Mouse (Mus musculus) heart, postnatal 0 days (tissue): ENCODE measurements around the gene Crygb. TPM values are rescaled to one million over a fixed set of nuclear protein-coding genes. Genes with fewer than 3 reads are reported as not detected.

Experiments used
- ATAC-seq: fragments of 200-750 bp; cut with Nextera tagmentation; 2 replicates; pipeline ENCODE4 v1.8.0; 2017; ENCODE audit warnings: low read depth, moderate number of reproducible peaks, moderate library complexity; ENCODE audit not compliant: insufficient read depth
- DNase-seq: peaks from one replicate; pipeline ENCODE4 v3.0.0-alpha.2; 2016; ENCODE audit warnings: low spot score
- H3K27ac ChIP-seq: fragments of 300-500 bp; sonication (generic); 2 replicates; pipeline ENCODE4 v1.5.1; 2014; ENCODE audit warnings: low read depth, mild to moderate bottlenecking
- H3K27me3 ChIP-seq: fragments of 300-500 bp; sonication (generic); 2 replicates; pipeline ENCODE4 v1.6.1; 2014; ENCODE audit warnings: low read length, mixed read lengths; ENCODE audit not compliant: control insufficient read depth, insufficient read depth
- H3K36me3 ChIP-seq: fragments of 300-500 bp; sonication (generic); replicated peaks from 2 replicates; pipeline ENCODE4 v1.6.1; 2014; ENCODE audit warnings: low read length, mixed read lengths; ENCODE audit not compliant: control insufficient read depth, insufficient read depth
- H3K4me1 ChIP-seq: fragments of 300-500 bp; sonication (generic); 2 replicates; pipeline ENCODE4 v1.6.1; 2014; ENCODE audit warnings: antibody characterized with exemption; ENCODE audit not compliant: control insufficient read depth, insufficient read depth
- H3K4me2 ChIP-seq: fragments of 300-500 bp; sonication (generic); 2 replicates; pipeline ENCODE4 v1.6.1; 2014; ENCODE audit warnings: low read depth, mild to moderate bottlenecking, low read length, moderate library complexity
- H3K4me3 ChIP-seq: fragments of 300-500 bp; sonication (generic); 2 replicates; pipeline ENCODE4 v1.5.1; 2014; ENCODE audit warnings: low read depth, low read length
- H3K9ac ChIP-seq: fragments of 300-500 bp; sonication (generic); replicated peaks from 2 replicates; pipeline ENCODE4 v1.6.1; 2014; ENCODE audit warnings: low read depth, low read length, mixed read lengths
- H3K9me3 ChIP-seq: fragments of 300-500 bp; sonication (generic); replicated peaks from 2 replicates; pipeline ENCODE4 v1.6.1; 2016; ENCODE audit warnings: low read length; ENCODE audit not compliant: control insufficient read depth
- CTCF ChIP-seq: IDR thresholded peaks from 2 replicates; pipeline ENCODE4 v1.5.1; 2016; ENCODE audit warnings: antibody characterized with exemption, control low read depth, low read depth
- EP300 ChIP-seq: IDR thresholded peaks from 2 replicates; pipeline ENCODE4 v1.6.1; 2016; ENCODE audit warnings: antibody characterized with exemption, low read depth
- WGBS: fragments of 180-500 bp; shearing (Covaris S2); extraction: QIAGEN DNeasy Blood & Tissue Kit; methylation state at CpG from one replicate; pipeline ENCODE4 v1.1.7; 2014; 5-methylcytosine and 5-hydroxymethylcytosine counted together
- polyA plus RNA-seq: library from polyadenylated mRNA; unstranded; fragments of >200 nt; fragmentation: Nextera tagmentation; extraction: Ambion mirVana; gene quantifications from 2 replicates; pipeline ENCODE4 v1.2.1, GENCODE M21; 2015
- total RNA-seq: library from RNA; depleted of rRNA; stranded (reverse); fragments of >200 nt; gene quantifications from 2 replicates; pipeline ENCODE4 v1.2.3, GENCODE M21; 2014; ENCODE audit warnings: low replicate concordance

Gene Crygb
- total and polyA plus RNA-seq, 2 experiments from 2014 or later: 0.31 TPM; not detected in 1

GRCm38 (mm10) chr1:65043433-65043832 is 38.7 kb downstream of the Crygb start:
- no peak for TF ChIP-seq CTCF
- TF ChIP-seq EP300: no peak
- ATAC-seq: no peak
- Histone ChIP-seq H3K4me3 (no peak overlapping the region), H3K27ac (no peak overlapping the region), H3K9me3 (no peaks in the 10 kb centered on the region), H3K27me3 (no peaks in the 10 kb centered on the region), H3K36me3 (no peaks in the 10 kb centered on the region), H3K9ac (no peak overlapping the region), H3K4me2 (no peak overlapping the region), H3K4me1 (no peaks in the 10 kb centered on the region)
- WGBS: 88% methylated on average over 2 of the region's 2 CpGs
- no peak for DNase-seq

DNA sequence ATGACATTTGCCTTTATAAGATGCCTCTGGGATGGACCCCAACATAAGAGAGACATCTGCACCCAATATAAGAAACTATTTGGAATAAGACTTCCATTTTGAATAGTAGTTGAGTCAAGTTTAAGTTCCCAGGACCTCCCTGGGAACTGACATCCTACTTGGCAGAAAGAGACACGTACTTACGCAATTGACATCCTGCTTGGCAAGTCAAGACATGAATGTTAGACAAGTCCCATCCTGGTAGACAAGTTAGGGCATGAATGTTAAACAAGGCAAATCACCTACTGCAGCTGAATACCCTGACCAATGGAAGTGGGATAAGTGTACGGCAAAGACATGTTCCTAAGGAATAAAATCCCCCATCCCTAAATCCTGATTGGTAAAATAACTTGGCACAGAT is 40.3 kb downstream of the Crygb start:
- no peaks in the 10 kb centered on the region for H3K27me3 ChIP-seq
- no peak overlapping the region for H3K4me3 ChIP-seq
- H3K27ac ChIP-seq: no peak overlapping the region
- H3K4me1 ChIP-seq: no peaks in the 10 kb centered on the region
- 93% methylated on average over 3 of the region's 3 CpGs for WGBS
- H3K4me2 ChIP-seq: no peak overlapping the region
- DNase-seq (no peak), ATAC-seq (no peak)
- TF ChIP-seq CTCF (no peak), EP300 (no peak)
- H3K9me3 ChIP-seq: 0 out of 2 replicates have a peak, but pooled peaks cover 3% of the 10 kb centered on the region
- no peaks in the 10 kb centered on the region for H3K36me3 ChIP-seq
- H3K9ac ChIP-seq: no peak overlapping the region

- no peak overlapping the region for H3K27ac ChIP-seq
- H3K4me2 ChIP-seq: no peak overlapping the region
- TF ChIP-seq EP300: no peak
- TF ChIP-seq CTCF: no peak
- ATAC-seq: no peak
- H3K4me3 ChIP-seq: no peak overlapping the region
- WGBS: 59% methylated on average over 6 of the region's 6 CpGs
- H3K36me3 ChIP-seq: no peaks in the 10 kb centered on the region
- H3K9ac ChIP-seq: no peak overlapping the region
- H3K27me3 ChIP-seq: no peaks in the 10 kb centered on the region
- H3K9me3 ChIP-seq: 0 out of 2 replicates have a peak, but pooled peaks cover 3% of the 10 kb centered on the region
- DNase-seq: no peak
- no peaks in the 10 kb centered on the region for H3K4me1 ChIP-seq
These were observed 41.3 kb downstream of the Crygb start for GRCm38 (mm10) chr1:65040806-65041205.

- Histone ChIP-seq H3K27ac (no peak overlapping the region), H3K4me1 (no peaks in the 10 kb centered on the region), H3K9ac (no peak overlapping the region), H3K27me3 (no peaks in the 10 kb centered on the region), H3K4me2 (no peak overlapping the region), H3K4me3 (no peak overlapping the region), H3K36me3 (no peaks in the 10 kb centered on the region), H3K9me3 (0 out of 2 replicates have a peak, but pooled peaks cover 3% of the 10 kb centered on the region)
- no peak for ATAC-seq
- TF ChIP-seq EP300: no peak
- TF ChIP-seq CTCF: no peak
- WGBS: 64% methylated on average over 3 of the region's 3 CpGs
- DNase-seq: no peak
These were observed 42.4 kb downstream of the Crygb start for GRCm38 (mm10) chr1:65039679-65040078.

DNA sequence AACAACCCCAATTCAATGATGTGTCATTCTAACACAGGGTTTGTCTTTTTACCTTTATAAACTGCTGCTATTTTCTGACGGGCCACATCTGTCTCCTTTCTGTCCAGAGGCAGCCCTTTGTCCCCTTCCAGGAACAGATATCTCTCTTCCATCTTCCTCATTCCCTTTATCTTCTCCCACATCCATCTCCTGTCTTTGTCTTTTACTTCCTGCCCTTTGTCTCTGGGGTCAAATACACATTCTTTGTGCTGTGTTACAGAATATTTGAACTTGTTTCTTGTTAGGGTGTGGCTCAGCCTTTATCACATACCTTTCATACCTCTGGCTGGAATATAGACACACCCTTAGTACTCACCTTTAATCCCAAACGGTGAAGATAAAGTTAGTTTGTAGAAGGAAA is 44.5 kb downstream of the Crygb start:
- H3K27me3 ChIP-seq: no peaks in the 10 kb centered on the region
- 0 out of 2 replicates have a peak, but pooled peaks cover 3% of the 10 kb centered on the region for H3K9me3 ChIP-seq
- H3K27ac ChIP-seq: no peak overlapping the region
- no peaks in the 10 kb centered on the region for H3K4me1 ChIP-seq
- no peaks in the 10 kb centered on the region for H3K36me3 ChIP-seq
- 47% methylated on average over 2 of the region's 2 CpGs for WGBS
- H3K9ac ChIP-seq: no peak overlapping the region
- no peak for TF ChIP-seq CTCF
- TF ChIP-seq EP300: no peak
- DNase-seq (no peak), ATAC-seq (no peak)
- no peak overlapping the region for H3K4me3 ChIP-seq
- no peak overlapping the region for H3K4me2 ChIP-seq

GRCm38 (mm10) chr1:65035513-65035912 is 46.6 kb downstream of the Crygb start:
- DNase-seq: no peak
- H3K27ac ChIP-seq: no peak overlapping the region
- no peak overlapping the region for H3K9ac ChIP-seq
- WGBS: 41% methylated on average over 3 of the region's 3 CpGs
- no peak for ATAC-seq
- no peaks in the 10 kb centered on the region for H3K36me3 ChIP-seq
- TF ChIP-seq EP300 (no peak), CTCF (no peak)
- H3K4me3 ChIP-seq: no peak overlapping the region
- no peak overlapping the region for H3K4me2 ChIP-seq
- no peaks in the 10 kb centered on the region for H3K4me1 ChIP-seq
- H3K27me3 ChIP-seq: no peaks in the 10 kb centered on the region
- H3K9me3 ChIP-seq: 0 out of 2 replicates have a peak, but pooled peaks cover 3% of the 10 kb centered on the region
